Mouse (Mus musculus): ENCODE results near the gene Prr14l. TPM values are rescaled to one million over a fixed set of nuclear protein-coding genes. Genes with fewer than 3 reads are reported as not detected.
"Not testable (repeated sequence)": the region's sequence is repeated elsewhere in the genome, so short reads cannot be mapped to it uniquely, and the experiment has no call there.

The Prr14l gene
- polyA plus RNA-seq, 1 experiment from 2014 or later: 8.8 TPM

GRCm38 (mm10) chr5:32760787-32761186 lies 93.3 kb downstream of the Prr14l start:
- Histone ChIP-seq H3K4me3 (ENCODE audit: low read depth, low read length) (no peak overlapping the region), H3K4me2 (replicated peaks; ENCODE audit: low read depth) (no peak overlapping the region), H3K27ac (replicated peaks) (no peak overlapping the region), H3K36me3 (ENCODE audit: control insufficient read depth, insufficient read depth, low read length) (no peaks in the 10 kb centered on the region), H3K4me1 (replicated peaks; ENCODE audit: control insufficient read depth, insufficient read depth) (no peaks in the 10 kb centered on the region), H3K9me3 (ENCODE audit: control insufficient read depth, low read length) (no peaks in the 10 kb centered on the region), H3K9ac (ENCODE audit: low read length) (no peak overlapping the region), H3K27me3 (ENCODE audit: control insufficient read depth, insufficient read depth, low read length) (no peaks in the 10 kb centered on the region)
- ATAC-seq (ENCODE audit: low FRiP score, low TSS enrichment) (no peak), DNase-seq (ENCODE audit: low spot score) (no peak)
- WGBS: 66% methylated on average over 3 of the region's 3 CpGs
- TF ChIP-seq CTCF (IDR thresholded peaks at IDR 0.05; ENCODE audit: low read depth): no peak

GRCm38 (mm10) chr5:32760352-32760751 lies 93.7 kb downstream of the Prr14l start:
- not testable (repeated sequence) for H3K4me2 ChIP-seq (replicated peaks; ENCODE audit: low read depth); H3K27ac ChIP-seq (replicated peaks); H3K27me3 ChIP-seq (ENCODE audit: control insufficient read depth, insufficient read depth, low read length); H3K9ac ChIP-seq (ENCODE audit: low read length); H3K36me3 ChIP-seq (ENCODE audit: control insufficient read depth, insufficient read depth, low read length); H3K9me3 ChIP-seq (ENCODE audit: control insufficient read depth, low read length); H3K4me3 ChIP-seq (ENCODE audit: low read depth, low read length); ATAC-seq (ENCODE audit: low FRiP score, low TSS enrichment); H3K4me1 ChIP-seq (replicated peaks; ENCODE audit: control insufficient read depth, insufficient read depth); DNase-seq (ENCODE audit: low spot score)
- WGBS: 97% methylated on average over 18 of the region's 18 CpGs

- no peak overlapping the region for H3K9ac ChIP-seq (ENCODE audit: low read length)
- no peaks in the 10 kb centered on the region for H3K36me3 ChIP-seq (ENCODE audit: control insufficient read depth, insufficient read depth, low read length)
- no peak for DNase-seq (ENCODE audit: low spot score)
- H3K4me3 ChIP-seq (ENCODE audit: low read depth, low read length): no peak overlapping the region
- WGBS: 78% methylated on average over 2 of the region's 2 CpGs
- no peak for TF ChIP-seq CTCF (IDR thresholded peaks at IDR 0.05; ENCODE audit: low read depth)
- TF ChIP-seq EP300 (optimal IDR thresholded peaks at IDR 0.05): no peak
- H3K4me1 ChIP-seq (replicated peaks; ENCODE audit: control insufficient read depth, insufficient read depth): no peaks in the 10 kb centered on the region
- H3K27me3 ChIP-seq (ENCODE audit: control insufficient read depth, insufficient read depth, low read length): no peaks in the 10 kb centered on the region
- no peaks in the 10 kb centered on the region for H3K9me3 ChIP-seq (ENCODE audit: control insufficient read depth, low read length)
- no peak overlapping the region for H3K4me2 ChIP-seq (replicated peaks; ENCODE audit: low read depth)
- ATAC-seq (ENCODE audit: low FRiP score, low TSS enrichment): no peak
- no peak overlapping the region for H3K27ac ChIP-seq (replicated peaks)
Observed at GRCm38 (mm10) chr5:32759662-32760061, 94.4 kb downstream of the Prr14l start.

DNA sequence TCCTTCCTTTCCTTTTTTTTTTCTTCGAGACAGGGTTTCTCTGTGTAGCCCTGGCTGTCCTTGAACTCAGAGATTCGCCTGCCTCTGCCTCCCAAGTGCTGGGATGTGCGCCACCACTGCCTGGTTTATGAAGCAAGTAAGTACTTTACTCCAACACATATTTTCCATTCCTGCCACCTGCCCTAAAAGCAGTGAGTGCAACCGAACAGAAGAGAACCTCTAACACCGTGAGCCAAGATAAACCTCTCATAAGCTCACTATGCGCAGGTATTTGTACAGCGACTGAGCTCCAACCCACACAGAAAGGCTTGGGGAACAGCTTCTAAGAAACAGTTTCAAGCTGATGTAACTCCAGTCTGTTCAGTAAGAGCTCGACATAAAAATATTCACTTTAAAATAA lies 97.9 kb downstream of the Prr14l start:
- 93% methylated on average over 8 of the region's 8 CpGs for WGBS
- no peak for ATAC-seq (ENCODE audit: low FRiP score, low TSS enrichment)
- no peak for DNase-seq (ENCODE audit: low spot score)

GRCm38 (mm10) chr5:32751736-32752135 lies 102.3 kb downstream of the Prr14l start:
- TF ChIP-seq CTCF (IDR thresholded peaks at IDR 0.05; ENCODE audit: low read depth) (no peak), EP300 (optimal IDR thresholded peaks at IDR 0.05) (no peak)
- no peak for ATAC-seq (ENCODE audit: low FRiP score, low TSS enrichment)
- Histone ChIP-seq H3K36me3 (ENCODE audit: control insufficient read depth, insufficient read depth, low read length) (no peaks in the 10 kb centered on the region), H3K9me3 (ENCODE audit: control insufficient read depth, low read length) (no peaks in the 10 kb centered on the region), H3K4me3 (ENCODE audit: low read depth, low read length) (no peak overlapping the region), H3K27ac (replicated peaks) (no peak overlapping the region), H3K9ac (ENCODE audit: low read length) (no peak overlapping the region), H3K27me3 (ENCODE audit: control insufficient read depth, insufficient read depth, low read length) (no peaks in the 10 kb centered on the region), H3K4me1 (replicated peaks; ENCODE audit: control insufficient read depth, insufficient read depth) (no peaks in the 10 kb centered on the region), H3K4me2 (replicated peaks; ENCODE audit: low read depth) (no peak overlapping the region)
- DNase-seq (ENCODE audit: low spot score): no peak
- 45% methylated on average over 2 of the region's 2 CpGs for WGBS

More for the DNA sequence above, 97.9 kb downstream of the Prr14l start:
- H3K36me3 ChIP-seq (ENCODE audit: control insufficient read depth, insufficient read depth, low read length): no peaks in the 10 kb centered on the region
- no peak overlapping the region for H3K4me2 ChIP-seq (replicated peaks; ENCODE audit: low read depth)
- no peaks in the 10 kb centered on the region for H3K27me3 ChIP-seq (ENCODE audit: control insufficient read depth, insufficient read depth, low read length)
- H3K9me3 ChIP-seq (ENCODE audit: control insufficient read depth, low read length): no peaks in the 10 kb centered on the region
- no peak overlapping the region for H3K9ac ChIP-seq (ENCODE audit: low read length)
- no peak overlapping the region for H3K4me3 ChIP-seq (ENCODE audit: low read depth, low read length)
- H3K27ac ChIP-seq (replicated peaks): no peak overlapping the region
- no peaks in the 10 kb centered on the region for H3K4me1 ChIP-seq (replicated peaks; ENCODE audit: control insufficient read depth, insufficient read depth)
- TF ChIP-seq EP300 (optimal IDR thresholded peaks at IDR 0.05) (no peak), CTCF (IDR thresholded peaks at IDR 0.05; ENCODE audit: low read depth) (no peak)

- no peak for DNase-seq (ENCODE audit: low spot score)
- Histone ChIP-seq H3K36me3 (ENCODE audit: control insufficient read depth, insufficient read depth, low read length) (no peaks in the 10 kb centered on the region), H3K9ac (ENCODE audit: low read length) (no peak overlapping the region), H3K4me2 (replicated peaks; ENCODE audit: low read depth) (no peak overlapping the region), H3K9me3 (ENCODE audit: control insufficient read depth, low read length) (no peaks in the 10 kb centered on the region), H3K4me1 (replicated peaks; ENCODE audit: control insufficient read depth, insufficient read depth) (peaks cover 5% of the 10 kb centered on the region; the same call in 1 of the 2 replicates), H3K27ac (replicated peaks) (no peak overlapping the region), H3K27me3 (ENCODE audit: control insufficient read depth, insufficient read depth, low read length) (no peaks in the 10 kb centered on the region), H3K4me3 (ENCODE audit: low read depth, low read length) (no peak overlapping the region)
- WGBS: 64% methylated on average over 6 of the region's 6 CpGs
- TF ChIP-seq CTCF (IDR thresholded peaks at IDR 0.05; ENCODE audit: low read depth) (no peak), EP300 (optimal IDR thresholded peaks at IDR 0.05) (no peak)
- no peak for ATAC-seq (ENCODE audit: low FRiP score, low TSS enrichment)
Observed at GRCm38 (mm10) chr5:32748936-32749335, 105.1 kb downstream of the Prr14l start.

Measured in stomach, postnatal 0 days (tissue).